Mouse (Mus musculus) spleen, adult 12 weeks (tissue): ENCODE results near the gene Spdl1.
"Not testable (repeated sequence)": the region's sequence is repeated elsewhere in the genome, so short reads cannot be mapped to it uniquely, and the experiment has no call there.

Source experiments
- DNase-seq: peaks from one replicate; pipeline ENCODE4 v3.0.0; 2022; ENCODE audit warnings: low spot score

Spdl1 gene

DNA sequence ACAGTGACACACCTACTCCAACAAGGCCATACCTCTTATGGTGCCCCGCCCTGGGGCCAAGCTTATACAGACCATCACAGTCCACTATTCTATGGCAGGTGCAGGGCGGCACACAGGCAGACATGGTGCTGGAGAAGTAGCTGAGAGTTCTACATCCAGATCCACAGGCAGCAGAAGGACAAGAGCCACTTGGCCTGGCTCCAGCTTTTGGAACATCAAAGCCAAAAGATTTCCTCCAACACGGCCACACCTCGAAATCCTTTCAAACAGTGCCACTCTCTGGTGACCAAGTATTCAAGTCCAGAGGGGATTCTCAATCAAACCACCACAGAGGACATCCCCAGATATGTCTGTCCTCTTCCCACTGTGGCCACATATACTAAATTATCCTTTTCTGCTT is 28.4 kb downstream of the Spdl1 start:
- not testable (repeated sequence) for DNase-seq

DNA sequence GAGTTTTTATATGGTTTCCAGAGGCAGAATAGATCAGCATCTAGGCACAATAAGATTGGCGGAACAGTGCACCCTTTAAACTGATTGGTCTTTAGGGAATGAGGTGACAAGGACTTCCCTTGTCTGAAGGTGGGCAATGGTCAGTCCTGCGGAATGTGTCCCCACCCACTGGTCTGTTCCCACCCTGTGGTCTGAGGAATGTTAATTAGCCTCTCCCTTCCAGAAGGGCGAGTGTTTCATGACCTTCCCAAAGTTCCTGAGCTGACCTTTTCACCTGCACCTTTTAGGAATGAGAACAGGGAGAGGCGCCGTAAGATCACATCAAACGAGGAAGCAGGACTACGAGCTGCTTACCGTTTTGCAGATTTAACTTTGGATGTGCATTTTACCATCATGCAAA is 35.4 kb downstream of the Spdl1 start:
- not testable (repeated sequence) for DNase-seq

DNA sequence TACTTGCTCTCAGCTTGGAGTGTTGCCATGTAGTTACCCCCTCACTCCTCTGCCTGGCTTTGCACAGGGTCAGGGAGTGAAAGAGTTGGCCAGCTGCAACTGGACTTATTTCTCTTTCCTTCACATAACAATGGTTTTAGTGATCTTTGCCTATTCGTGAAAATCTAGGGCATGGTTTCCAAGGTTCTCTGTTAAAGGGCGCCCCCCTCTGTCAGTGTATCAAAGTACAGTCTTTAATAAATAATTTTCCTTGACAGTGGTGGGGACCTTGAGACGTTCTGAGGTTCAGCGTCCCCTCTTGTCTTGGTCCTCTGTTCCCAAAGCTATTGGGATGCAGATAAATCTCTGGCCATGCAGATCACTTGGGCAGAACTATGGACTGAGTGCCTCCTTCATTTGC is 37.3 kb downstream of the Spdl1 start:
- no peak for DNase-seq

DNA sequence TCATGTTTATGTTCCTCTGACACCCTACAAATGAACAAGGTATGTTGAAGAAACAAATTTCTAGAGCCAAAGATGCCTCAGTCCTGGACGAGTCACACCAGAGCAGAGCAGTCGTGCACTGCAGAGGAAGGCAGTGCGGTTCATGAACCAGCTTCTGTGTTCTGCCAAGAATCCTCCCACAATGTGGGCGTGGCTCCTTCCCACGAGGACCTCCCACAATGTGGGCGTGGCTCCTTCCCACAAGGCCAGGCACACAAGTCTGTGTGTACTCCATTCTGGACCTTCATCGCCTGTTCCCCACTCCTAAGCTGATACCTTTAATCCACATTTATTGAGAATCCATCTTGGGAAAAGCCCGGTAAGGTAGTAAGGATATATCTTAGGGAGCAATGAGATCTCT is 41.6 kb downstream of the Spdl1 start:
- no peak for DNase-seq

DNA sequence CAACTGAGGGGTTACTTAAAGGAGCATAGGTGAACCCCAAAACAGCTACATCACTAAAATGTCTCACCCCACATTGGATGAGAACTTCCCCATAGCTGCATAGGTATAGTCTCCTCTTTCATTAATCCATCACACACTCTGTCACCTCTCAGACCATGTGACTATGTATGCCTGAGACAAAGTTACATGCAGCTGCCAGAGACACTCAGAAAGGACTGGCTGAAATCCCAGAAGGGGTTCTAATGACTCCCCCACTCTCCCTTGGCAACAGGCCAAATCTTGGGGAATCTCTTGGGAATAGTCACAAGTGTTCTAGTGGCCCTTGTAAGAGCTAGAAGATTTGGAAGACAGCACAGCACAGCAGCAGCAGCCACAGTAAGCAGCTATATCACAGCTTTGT is 48.6 kb downstream of the Spdl1 start:
- DNase-seq = no peak

DNA sequence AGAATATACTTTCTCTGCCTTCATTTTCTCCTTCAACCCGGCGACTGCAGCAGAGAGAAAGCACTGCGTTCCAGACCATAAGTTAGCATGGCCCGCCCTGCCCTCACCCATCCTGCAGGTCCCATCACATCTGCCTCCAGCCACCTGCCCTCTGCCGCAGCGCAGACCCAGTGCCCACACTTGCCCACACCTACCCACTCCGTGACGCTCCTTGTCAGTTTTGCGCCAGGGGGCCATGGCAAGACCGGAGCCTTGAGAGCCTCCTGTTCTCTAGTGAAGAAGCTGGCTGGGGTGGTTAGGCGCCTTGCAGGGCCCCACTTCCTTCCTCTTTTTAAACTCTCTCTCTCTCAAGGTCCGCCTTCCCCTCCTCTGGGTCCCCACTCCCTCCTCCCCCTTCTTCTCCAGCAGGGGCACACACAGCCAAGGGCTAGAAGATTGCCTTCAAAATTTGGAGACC is 49.8 kb downstream of the Spdl1 start, which contains the start of gene Dock2:
Dock2 (minus strand) TSS at position 306 of the 457 bp plus-strand sequence.
- DNase-seq = peak; percentile 49

DNA sequence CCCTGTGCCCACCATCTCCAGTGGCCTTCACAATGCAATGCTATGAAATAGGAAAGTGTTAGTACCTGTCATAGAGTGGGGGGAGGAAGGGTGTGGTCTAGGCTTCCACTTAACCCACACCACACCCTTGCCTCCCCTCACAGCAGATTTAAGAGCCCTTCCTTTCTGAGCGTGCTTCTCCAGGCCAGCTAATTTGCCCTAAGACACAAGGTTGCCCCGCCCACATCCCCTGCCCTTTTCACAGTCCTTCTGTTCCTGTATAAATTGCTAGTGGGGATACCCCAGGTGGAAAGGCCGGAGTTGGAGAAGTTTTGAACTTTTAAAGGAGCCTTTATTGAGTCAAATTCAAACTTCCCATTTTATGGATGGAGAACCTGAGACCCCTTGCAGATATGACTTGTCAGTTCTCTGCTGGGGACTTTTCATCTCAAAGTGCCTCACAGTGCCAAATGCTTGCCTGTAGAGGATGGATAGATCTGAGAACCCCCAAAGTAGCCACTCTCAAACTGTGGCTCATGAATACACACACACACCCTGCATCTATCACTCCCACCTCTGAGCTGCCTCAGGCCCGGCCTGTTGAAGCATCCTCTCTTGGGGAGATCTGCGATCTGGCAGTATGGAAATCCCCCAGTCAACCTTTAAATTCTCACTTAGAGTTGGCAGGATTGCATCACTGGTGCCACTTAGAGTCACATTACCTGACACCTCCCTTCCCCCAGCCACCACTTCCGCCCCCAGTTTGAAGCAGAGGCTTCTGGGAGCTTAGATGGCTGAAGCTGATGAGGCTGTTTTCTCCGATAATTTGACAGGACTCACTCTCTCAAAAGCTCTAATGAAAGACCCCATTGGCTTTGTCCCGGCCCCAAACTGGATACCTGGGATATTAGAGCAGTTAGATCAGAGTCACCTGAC is 50.7 kb downstream of the Spdl1 start:
- peak; percentile 68 for DNase-seq

DNA sequence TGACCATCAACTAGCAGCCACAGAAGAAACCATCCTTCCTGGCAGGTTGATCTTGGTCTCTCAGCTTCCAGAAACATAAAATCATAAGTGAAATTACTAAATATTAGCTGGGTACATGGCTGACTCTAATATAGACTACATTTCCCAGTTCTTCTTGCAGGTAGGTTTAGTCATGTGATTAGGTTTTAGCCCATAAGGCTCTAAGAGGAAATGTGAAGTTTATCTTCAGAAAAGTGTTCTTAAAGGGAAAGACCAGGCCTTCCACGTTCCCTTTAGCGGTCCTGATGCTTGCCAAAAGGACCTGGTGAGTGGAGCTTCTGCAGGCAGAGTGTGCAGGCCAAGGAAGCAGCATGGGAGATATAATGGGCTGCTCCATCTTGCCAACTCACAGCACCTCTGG is 52.7 kb downstream of the Spdl1 start:
- DNase-seq = no peak

DNA sequence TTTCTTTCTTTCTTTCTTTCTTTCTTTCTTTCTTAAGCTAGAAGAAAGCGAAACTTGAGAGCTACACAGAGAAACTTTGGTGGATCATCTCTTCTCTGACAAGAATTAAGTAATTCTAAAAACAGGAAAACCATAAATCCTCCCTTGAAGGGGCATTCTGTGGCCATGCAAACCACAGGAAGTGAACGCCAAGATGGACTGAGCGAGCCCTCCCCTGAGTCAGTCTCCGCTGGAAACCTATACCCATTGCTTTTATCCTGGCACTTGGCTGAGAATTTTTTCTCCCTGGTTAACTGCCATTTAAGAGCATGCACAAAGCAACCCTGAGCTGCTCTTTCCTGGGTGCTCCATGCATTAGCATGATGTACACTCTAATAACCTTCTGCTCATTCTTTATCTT is 53.5 kb downstream of the Spdl1 start:
- no peak for DNase-seq

DNA sequence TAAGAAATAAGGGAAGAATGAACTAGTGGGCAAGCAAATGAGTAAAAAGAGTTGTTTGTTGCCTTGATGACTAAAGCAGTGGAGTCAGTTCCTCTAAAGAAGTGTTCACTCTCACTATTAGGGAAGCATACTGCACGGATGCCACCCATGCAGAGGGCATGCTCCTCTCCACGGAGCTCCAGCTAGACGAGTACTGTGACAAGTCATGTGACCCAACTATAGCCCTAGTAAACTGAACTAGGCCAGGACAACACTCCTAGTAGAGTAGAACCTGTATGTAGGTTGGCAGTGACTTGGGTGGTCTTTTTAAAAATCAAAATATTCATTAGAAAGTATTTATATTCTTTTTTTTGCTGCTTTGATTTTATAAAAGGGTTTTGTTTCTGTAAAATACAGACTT is 55.1 kb downstream of the Spdl1 start:
- no peak for DNase-seq

DNA sequence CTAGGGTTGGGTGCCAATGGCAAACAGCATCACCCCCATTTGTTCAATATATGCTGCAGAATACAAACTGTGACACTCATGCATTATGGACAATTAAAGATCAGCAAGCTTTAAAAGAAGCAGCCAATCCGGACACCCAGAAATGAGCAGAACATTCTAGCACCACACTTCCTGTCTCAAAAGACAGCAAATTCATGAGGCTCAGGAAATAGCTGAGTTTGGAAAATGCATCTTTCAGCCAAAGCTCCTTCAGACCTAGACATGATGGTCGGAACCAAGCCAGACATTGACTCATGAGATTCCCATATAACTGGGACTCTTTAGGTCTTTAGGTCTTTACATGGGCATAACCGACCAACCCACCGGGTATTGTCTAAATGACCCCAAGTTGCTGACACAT is 55.9 kb downstream of the Spdl1 start:
- DNase-seq = no peak

DNA sequence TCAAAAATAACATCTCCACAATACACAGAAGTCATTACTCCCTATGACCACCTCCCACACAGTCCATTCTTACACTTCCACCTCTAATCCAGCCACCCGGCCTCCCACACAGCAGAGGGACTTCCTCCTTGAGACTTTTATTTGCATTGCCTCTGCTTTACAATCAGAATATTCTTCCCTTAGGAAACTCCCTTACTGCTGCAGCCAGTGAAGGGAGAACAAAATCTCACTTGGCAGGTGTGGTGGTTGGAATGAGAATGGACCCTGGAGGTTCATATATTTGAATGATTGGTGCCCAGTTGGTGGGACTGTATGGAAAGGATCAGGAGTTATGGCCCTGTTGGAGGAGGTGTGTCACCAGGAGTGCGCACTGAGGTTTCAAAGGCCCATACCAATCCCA is 57.4 kb downstream of the Spdl1 start:
- DNase-seq = no peak

DNA sequence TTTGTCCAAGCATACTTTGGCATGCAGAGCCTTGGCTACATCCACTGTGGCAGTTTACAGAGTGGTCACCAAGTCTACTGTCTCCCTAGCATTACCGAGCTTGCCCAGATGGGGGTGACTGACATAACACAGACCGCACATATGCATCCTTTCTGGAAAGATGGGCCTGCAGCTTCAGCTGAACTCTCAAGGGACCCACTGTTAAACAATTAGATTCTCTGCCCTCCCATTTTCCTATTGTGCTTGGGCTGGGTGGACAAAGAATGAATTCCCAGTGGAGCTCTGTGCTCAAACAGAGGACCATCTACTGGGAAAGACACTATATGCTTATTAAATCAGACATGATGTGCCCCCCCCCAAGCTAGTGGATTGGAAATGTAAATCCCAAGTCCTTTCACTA is 58.8 kb downstream of the Spdl1 start:
- DNase-seq = no peak

DNA sequence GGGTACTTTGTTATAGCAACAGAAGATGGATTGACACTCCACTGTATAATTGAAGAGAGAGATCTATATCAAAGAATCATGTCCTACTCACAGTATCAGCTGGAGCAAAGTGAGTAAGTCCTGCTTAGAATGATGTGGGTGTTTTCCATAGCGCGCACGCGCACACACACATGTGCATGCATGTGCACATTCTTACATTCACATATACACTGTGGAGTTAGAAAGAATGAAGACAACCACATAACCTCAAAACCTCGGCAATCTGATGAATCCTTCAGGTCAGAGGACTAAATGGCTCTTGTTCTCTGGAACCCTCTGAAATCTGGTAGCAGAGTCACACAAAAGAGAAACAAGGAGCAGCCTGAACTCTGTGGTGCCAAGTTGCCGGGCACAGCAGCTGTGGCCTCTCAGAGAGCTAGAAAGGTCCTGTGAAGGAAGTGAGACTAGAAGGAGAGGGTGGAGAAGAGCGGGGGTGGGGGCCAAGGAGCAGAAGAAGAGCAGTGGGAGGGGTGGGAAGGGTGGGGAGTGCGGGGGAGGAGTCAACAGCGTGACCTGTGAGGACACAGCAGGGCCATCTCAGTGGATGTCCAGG is 60.0 kb downstream of the Spdl1 start:
- no peak for DNase-seq

DNA sequence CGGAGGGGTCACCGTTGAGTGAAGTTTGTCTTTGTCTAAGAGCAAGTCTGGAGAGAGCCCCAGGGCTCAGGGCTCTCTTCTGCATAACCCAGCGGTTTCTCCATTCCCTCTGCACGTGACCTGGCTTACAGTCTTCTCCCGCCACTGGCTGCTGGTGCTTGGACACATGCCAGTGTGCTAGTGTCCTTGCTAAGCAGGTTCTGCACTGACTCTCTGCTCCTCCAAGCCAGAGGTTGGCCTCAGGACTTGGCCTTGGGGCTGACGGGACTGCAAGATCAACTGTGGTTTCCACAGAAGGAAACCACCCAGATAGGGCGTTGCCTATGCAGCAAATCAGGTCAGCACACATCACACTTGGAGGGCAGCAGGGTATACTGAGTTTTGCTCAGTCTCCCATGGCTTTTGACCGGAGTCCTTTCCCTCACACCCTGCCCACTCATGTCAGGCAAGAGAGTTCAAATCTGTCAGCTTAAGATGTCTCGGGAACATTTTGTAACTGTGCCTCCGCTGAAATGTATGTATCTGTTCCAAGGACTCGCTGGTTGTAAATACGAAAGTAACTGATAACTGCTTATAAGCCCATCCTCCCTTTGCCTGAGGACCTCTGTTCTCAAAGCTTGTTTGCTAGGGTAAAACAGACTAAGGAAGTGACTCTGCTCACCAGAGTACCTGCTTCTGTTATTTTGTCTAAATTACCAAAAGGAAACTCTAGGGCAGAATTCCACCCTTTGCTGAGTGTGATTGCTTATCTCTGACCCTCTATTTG is 62.0 kb downstream of the Spdl1 start:
- no peak for DNase-seq

DNA sequence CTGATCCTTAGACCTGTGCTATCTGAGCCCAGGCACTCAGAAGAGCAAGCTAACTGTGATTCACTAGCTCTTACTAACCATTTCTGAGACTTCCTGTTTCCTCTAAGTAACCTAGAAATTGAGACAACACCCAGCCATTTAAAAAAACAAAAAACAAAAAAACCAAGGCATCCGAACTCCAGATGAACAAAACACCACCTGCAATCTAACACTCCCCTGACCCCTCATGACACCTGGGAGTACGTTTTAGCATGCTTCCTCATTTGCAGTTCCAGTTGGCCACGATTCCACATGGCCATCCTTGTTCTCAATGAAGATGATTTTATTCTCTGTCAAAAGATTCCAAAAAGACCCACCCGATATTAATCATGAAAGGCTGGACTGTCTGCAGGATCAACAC is 62.8 kb downstream of the Spdl1 start:
- DNase-seq = no peak

DNA sequence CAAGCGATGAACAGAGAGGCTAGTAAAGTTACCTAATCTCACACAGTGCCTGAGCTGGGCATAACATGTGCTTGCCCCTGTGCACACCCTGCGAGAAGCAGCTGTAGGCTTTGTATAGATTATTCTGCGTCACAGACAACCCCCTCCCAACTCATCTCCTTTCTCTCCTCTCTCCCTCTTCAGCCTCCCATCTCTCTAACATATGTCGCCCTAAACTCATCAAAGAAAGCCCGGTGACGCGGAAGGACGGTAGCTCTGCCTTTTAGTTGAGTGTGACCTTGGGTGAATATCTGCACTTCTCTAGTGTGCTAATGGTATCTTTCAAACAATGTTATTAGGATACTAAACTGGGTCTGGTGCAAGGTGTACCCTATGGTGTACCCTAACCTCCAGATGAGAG is 63.5 kb downstream of the Spdl1 start:
- DNase-seq = no peak

DNA sequence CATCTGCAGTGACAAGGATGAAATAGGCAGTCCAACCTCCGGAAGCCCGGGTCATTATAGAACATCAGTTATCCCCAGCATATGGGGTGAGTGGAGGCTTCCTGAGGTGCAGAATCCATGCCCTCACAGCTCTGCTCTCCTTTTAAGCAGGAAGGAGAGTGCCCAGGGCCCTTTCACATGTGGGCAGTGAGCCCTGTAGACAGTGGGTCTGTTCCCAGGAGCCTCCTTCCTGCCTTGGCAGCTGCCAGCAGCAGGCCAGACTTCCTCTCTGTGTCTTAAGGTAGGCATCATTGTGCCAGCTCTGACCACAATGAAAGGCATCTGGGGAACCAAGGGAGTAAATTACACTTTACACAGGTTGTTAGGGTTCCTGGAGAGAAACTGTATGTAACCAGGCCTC is 64.0 kb downstream of the Spdl1 start:
- DNase-seq = no peak

DNA sequence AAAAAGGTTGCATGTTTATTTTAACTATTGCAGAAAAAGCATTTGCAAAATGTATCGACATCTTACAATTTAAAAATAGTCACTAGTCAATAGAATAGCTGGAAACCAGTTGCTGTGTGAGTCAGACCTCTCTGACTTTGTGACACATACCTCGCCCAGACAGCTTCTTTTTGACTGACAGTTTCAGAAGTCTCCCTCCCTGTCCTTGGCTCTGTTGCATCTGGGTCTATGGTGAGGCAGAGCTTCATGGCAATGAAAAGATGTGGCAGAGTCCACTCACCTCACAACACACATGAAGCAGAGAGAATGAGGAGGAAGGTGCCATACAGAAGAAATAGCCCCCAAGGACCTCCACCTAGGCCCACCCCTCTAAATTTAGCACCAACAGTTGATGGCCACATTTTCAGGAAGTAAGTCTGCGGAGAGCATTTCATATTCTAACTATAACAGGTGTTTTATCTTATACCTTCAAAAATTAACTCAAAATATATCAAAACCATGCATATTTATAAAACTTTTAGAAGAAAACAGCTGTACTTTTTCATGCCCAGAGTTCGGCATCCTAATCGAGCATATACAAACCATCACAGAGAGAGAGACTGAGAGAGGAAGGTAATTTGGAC is 69.6 kb downstream of the Spdl1 start:
- DNase-seq = no peak

DNA sequence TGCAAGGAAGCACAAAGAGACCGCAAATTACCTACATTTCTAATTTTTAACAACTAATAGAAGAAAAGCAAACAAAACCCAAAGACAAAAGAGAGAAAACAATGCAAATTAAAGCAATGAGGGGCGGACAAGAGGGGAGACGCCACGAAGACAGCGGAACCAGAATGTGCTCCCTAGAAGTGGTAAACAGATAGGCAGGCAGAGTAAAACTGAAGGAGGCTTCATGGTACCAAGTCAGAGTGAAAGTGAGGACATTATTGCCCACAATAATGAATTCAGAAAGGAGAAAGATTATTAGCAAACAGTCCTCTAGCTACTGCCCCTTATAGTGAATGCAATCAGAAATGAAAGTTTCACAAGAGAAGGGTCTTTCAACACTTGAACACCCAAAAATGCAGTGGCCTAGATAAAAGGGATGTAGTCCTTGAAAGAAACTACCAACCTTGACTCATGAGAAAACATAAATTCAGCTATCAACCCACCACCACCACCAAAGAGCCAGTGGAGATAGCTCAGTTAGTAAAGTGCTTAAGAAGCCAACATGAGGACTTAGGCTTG is 70.8 kb downstream of the Spdl1 start:
- DNase-seq = no peak

DNA sequence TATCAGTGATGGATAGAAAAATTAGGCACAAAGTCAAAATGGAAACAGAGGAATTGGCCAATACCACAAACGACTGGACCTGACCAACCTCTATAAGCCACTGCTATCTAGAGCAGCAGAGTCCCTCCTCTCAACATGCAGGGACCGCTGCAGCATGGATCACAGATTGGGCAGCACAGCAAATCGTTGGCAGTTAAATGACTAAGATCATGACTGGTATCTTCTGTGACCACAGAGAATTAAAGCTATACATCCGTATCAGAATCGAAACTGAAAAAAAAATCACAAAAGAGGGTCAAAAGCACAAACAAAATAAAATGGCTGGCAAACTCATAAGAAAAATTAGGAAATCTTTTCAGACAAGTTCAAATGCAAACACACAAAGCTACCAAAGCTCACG is 71.3 kb downstream of the Spdl1 start:
- no peak for DNase-seq

DNA sequence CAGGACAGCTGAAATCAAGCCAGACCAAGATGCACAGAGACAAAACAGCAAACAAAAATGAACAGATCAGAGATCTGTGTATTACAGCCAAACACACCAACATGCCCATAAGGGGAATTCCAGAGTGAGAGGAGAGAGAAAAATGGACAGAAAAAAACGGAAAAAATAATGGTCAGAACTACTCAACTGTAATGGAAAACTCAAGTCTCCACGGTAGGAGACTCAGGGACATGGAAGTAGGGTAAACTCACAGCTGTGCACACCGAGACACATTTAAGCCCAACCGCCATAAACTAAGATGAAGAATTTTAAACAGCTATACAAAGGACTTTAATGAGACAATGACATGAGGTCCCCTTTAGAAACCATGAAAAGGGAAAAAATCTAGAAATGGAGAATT is 73.9 kb downstream of the Spdl1 start:
- no peak for DNase-seq
